Mouse (Mus musculus) bone marrow macrophage, adult 2 months (primary cell): Measurements from ENCODE around the gene D10Jhu81e. TPM values are rescaled to one million over a fixed set of nuclear protein-coding genes. Genes with fewer than 3 reads are reported as not detected.
A peak's percentile ranks its signal among the peaks of the same experiment; 100 is the strongest.

ENCODE experiments used
- H3K27ac ChIP-seq: 2 replicates; pipeline ENCODE4 v1.5.1; 2012; ENCODE audit warnings: low read depth, low read length; ENCODE audit not compliant: insufficient read depth
- H3K4me1 ChIP-seq: 2 replicates; pipeline ENCODE4 v1.6.1; 2012; ENCODE audit warnings: low read length; ENCODE audit not compliant: control insufficient read depth, insufficient read depth
- H3K4me3 ChIP-seq: 2 replicates; pipeline ENCODE4 v1.5.1; 2012; ENCODE audit warnings: mild to moderate bottlenecking, low read length, moderate library complexity; ENCODE audit not compliant: insufficient read depth
- CTCF ChIP-seq: IDR thresholded peaks from 2 replicates; pipeline ENCODE4 v1.5.1; 2012; ENCODE audit warnings: low read depth, mild to moderate bottlenecking, low read length, moderate library complexity
- POLR2A ChIP-seq: IDR thresholded peaks from 2 replicates; pipeline ENCODE4 v1.6.1; 2012; ENCODE audit warnings: mild to moderate bottlenecking, low read depth, low read length, borderline replicate concordance
- polyA plus RNA-seq: library from polyadenylated mRNA; stranded (reverse); fragments of >200 nt; gene quantifications from 2 replicates; pipeline ENCODE4 v1.2.4, GENCODE M21; 2012; ENCODE audit not compliant: missing spikeins, insufficient read depth, insufficient read length

The D10Jhu81e gene
- polyA plus RNA-seq, 1 experiment, result 31.2 TPM

DNA sequence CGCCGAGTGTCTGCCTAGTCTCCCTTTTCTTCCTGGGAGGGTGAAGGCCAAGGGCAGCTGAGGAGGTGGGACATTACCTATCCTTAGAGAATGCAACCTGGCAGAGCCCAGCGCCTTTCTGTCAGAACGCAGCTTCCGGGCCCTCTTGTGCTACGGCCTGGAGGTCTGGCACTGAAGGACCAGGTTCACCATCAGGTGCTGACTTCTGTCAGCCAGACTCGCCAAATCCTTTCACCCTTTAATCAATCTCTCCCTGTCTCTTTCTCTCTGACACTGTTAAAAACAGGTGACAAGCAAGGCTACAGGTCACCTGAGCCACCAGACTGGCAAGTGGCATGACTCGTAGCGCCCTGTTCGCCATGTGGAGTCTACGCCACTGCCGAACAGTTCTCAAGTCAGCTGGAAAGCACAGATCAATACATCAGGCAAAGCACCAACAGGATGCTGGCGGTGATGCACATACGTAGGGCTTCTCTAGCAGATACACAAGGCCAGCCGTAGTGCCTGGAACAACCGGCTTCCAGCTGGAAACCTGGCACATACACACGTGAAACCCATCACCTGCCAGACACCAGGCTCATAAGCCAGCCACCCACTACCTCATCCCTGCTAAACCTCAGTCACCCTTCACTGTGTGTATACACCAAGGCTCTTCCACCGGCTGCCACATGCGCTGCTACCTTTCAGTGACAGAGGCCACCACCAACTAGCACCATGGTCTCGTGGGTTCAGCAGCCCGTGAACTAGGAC lies 4.2 kb downstream of the D10Jhu81e start:
- no peak overlapping the region for H3K4me3 ChIP-seq
- H3K4me1 ChIP-seq, result peaks cover 19% of the 10 kb centered on the region
- TF ChIP-seq POLR2A, result no peak
- TF ChIP-seq CTCF, result no peak
- no peak overlapping the region for H3K27ac ChIP-seq

DNA sequence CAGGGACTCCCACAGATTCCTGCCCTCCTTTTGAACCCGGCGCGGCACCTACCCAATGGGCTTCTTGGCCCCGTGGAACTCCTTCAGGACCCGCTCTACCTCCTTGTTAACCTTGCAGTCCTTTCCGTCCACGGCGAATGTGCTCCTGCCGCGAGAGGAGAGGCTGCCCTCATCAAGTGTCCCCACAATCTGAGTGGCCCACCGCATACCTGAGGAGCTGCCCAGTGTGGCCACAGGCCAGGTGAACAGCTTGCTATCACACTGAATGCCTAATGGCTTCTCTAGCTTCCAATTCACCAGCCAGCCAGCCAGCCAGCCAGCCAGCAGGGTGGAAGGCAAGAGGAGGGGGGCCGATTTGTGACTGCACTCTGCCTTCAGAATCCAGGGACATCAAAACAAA lies 4.8 kb downstream of the D10Jhu81e start:
- no peak for TF ChIP-seq POLR2A
- TF ChIP-seq CTCF, result no peak
- Histone ChIP-seq H3K4me1 (peaks cover 19% of the 10 kb centered on the region), H3K27ac (no peak overlapping the region), H3K4me3 (no peak overlapping the region)

DNA sequence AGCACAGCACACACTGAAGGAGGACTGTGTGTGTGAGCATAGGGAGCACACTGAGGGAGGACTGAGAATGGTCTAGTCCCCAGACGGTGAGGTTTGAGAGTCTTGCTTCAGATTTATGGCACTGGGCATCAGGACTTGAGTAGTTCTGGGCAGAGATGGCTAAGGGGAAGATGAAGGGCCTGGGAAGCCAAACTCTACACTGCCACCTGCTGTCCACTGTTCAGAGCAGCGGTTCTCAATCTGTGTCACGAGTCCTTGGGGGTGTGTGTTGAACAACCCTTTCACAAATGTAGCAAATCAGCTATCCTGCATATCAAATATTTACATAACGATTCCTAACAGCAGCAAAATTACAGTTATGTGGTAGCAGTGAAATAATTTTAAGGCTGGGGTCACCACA lies 5.7 kb downstream of the D10Jhu81e start:
- TF ChIP-seq POLR2A, result no peak
- TF ChIP-seq CTCF, result peak; percentile 75
- H3K27ac ChIP-seq, result no peak overlapping the region
- H3K4me3 ChIP-seq, result no peak overlapping the region
- peaks cover 24% of the 10 kb centered on the region for H3K4me1 ChIP-seq

DNA sequence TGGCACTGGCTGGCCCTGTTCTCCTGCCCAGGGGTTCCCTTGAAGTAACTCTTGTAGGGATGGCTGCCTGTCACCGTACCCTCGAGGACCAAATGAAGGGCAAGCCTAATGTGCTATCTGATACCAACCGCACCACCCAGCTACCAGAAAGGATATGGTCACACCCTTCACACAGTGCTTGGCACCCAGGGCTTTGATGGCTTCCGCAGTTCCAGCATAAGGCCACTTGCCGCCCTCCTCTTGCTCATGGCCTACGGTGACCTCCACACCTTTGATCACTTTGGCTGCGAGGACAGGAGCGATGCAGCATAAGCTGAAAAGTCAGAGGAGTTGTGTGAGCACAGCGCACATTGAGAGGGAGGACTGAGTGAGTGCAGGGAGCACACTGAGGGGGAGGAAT lies 6.3 kb downstream of the D10Jhu81e start:
- Histone ChIP-seq H3K27ac (no peak overlapping the region), H3K4me1 (peaks cover 17% of the 10 kb centered on the region), H3K4me3 (no peak overlapping the region)
- TF ChIP-seq POLR2A (no peak), CTCF (no peak)

DNA sequence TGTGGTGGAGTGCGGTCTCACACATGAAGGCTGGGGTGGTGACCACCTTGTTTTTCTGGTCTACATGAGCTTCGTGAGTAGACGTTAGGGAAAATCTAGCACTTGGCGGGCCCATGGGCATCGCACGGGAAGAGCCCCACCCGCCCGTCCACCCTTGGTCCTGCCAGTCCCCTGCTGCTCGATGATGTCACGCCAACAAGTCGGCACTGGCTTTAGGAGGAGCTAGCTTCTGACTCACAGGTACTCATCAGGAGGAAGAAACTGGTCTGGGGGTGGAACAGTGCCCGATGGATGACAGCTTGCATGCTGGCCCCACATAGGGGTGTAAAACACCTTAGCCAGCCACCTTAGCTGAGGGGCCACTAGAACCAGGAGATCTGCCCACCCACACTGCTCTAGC lies 6.9 kb downstream of the D10Jhu81e start:
- TF ChIP-seq POLR2A, result no peak
- TF ChIP-seq CTCF, result no peak
- H3K4me1 ChIP-seq, result peaks cover 17% of the 10 kb centered on the region
- no peak overlapping the region for H3K4me3 ChIP-seq
- H3K27ac ChIP-seq, result no peak overlapping the region

DNA sequence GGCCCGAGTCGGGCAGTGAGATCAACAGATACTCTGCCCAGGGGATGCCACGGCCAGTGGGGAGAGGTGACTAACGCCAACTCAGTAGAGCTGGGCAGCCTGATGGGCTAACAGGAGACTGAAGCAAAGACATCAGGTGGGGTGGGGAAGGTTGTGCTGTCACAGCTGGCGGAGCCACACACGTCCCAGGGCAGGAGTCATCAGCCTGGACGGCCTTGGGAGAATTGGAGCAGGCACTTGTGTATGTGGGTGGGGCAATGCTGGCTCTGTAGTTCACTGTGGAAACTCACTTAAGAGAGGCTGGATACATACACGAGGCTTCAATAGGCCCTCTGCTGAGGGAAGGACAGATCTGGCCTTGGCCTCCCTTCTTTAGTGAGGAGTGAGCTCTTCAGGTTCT lies 8.5 kb downstream of the D10Jhu81e start:
- TF ChIP-seq POLR2A (no peak), CTCF (no peak)
- Histone ChIP-seq H3K4me1 (peaks cover 26% of the 10 kb centered on the region), H3K27ac (no peak overlapping the region), H3K4me3 (no peak overlapping the region)

DNA sequence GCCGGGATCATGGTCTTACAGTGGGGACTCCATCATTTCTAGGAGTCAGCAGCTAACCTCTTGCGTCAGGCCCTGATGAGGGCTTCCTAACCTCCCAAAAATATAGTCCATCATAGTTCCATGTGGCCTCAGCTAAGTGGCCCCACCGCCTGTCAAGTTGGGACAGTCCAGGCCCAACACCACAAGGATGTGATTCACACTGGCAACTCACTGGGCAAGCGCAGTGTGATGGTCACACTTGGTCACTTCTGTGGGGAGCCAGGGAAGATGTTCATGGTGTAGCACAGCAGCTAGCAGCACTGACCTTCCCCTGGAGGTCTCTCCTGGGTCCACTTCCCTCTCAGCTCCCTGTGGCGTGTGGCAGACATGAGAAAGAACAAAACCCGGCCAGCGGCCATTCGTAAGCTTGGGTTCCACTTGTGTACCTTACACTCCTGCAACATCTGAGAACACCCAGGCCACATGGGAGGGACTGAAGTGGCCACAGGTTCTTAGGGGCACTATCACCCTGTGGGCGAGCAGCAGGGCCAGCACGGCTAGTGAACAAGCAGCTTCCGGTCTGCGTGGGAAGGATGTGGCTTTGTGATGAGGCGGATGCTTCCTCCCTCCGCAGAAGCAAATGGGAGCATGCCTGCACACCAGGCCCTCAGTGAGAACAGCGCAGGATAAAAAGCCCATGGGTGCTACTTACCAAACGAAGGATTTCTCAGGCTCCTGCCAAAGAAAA lies 9.1 kb downstream of the D10Jhu81e start:
- no peak overlapping the region for H3K4me3 ChIP-seq
- peaks cover 27% of the 10 kb centered on the region for H3K4me1 ChIP-seq
- TF ChIP-seq POLR2A (no peak), CTCF (no peak)
- 0 out of 2 replicates have a peak overlapping the region, but pooled peaks have one; percentile 3 for H3K27ac ChIP-seq

DNA sequence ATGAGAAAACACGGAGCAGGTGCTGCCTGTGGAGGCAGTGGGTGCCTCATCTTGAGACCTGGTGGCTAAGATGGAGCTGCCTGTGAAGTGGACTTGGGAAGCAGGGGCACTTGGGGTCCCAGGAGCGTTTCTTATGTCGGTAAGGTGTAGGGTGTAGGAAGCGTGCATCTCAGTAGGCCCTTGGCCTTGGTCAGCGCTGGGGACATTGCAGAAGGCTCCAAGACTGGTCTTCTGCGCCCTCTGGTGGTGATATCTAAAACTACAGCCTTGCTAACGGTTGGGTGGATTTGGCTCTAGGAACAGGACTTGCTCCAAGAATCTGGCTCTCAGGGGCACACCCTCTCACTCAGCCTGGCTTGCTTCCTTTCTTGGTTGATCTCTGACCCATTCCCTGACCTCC lies 9.7 kb downstream of the D10Jhu81e start:
- TF ChIP-seq POLR2A, result no peak
- TF ChIP-seq CTCF, result peak; percentile 72
- H3K4me1 ChIP-seq, result peaks cover 31% of the 10 kb centered on the region
- H3K4me3 ChIP-seq, result no peak overlapping the region
- H3K27ac ChIP-seq, result no peak overlapping the region

DNA sequence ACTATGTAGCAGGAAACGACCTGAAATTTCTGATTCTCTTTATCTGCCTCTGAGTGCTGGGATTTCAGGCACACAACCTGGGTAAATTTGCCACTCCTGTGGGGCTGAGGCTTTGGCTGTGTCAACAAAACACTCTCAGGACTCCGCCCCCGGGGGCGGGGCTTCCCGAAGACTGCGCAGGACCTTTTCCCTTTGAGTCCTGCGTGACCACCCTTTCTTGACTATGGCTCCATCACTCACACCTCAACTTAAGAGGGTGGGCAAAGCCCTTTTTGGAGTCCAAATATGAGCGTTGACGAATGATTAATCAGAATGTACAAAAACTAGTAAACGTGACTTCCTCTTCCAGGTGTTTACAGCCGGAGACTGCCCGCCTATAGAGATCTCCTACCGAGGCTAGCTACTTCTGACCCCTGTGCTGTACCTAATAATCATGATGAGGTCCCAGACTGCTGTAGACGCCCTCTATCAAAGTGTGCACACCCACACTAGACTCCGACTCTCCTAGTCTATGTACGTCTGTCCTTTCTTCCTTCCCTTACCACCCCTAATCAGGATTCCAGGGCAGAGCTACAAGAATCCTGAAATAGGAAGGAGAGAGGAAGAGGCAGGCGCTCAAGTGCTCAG lies 10.2 kb downstream of the D10Jhu81e start:
- no peak for TF ChIP-seq POLR2A
- TF ChIP-seq CTCF, result no peak
- Histone ChIP-seq H3K4me1 (peaks cover 31% of the 10 kb centered on the region), H3K27ac (no peak overlapping the region), H3K4me3 (peak overlapping the region; percentile 34)

DNA sequence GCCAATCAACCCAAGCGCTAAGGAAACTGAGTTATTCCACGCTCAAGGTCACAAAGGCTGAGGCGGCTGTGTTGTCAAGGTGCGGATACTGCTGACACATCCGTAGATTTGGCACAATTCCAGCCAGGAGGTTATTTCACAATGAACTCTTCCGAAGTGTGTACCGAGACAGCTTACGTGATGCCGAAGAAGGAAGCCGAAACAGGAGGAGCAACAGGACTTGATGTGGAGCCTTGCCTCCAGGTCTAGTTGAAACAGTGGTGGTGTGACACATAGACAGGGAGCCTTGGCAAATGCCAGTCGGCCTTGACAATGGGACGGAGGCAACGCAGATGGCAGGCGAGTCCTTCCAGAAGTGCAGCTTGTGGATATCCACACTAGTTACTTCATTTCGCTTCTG lies 11.5 kb downstream of the D10Jhu81e start:
- no peak for TF ChIP-seq POLR2A
- TF ChIP-seq CTCF, result no peak
- Histone ChIP-seq H3K4me1 (peaks cover 31% of the 10 kb centered on the region), H3K4me3 (no peak overlapping the region), H3K27ac (no peak overlapping the region)
